Mouse (Mus musculus): ENCODE results near the gene Glra4.

GRCm38 (mm10) chrX:136761103-136762074, 18.6 kb downstream of the Glra4 start:
- TF ChIP-seq CTCF (IDR thresholded peaks at IDR 0.05; ENCODE audit: extremely low read depth, insufficient read depth, insufficient read length, insufficient replicate concordance), result peak; percentile 5; the same call in 1 of the 2 replicates
- no peak for TF ChIP-seq POLR2A (IDR thresholded peaks at IDR 0.05; ENCODE audit: low read depth, low read length)
